Mouse (Mus musculus): ENCODE data around the gene Elobl.

DNA sequence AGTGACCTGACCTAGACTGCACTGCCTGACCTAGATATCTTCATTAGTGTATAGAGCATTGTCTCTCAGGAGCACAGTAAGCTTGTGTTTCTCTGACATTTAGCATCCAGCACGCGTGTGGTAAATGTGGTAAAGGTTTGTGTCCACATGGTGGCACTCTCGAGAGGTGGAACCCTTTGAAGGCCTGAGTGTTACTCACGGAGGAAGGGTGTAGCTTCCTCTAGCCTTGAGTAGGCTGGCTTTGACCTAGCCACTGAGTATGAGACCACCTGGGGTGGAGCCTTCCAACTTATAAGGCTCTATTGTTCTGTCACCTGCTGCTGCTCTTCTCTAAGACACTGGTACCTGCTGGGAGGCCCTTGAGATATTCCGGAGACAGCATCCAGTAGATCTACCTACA, 26.9 kb upstream of the Elobl start:
- no peak for TF ChIP-seq FLI1 (IDR thresholded peaks at IDR 0.05; ENCODE audit: low read length)
- TF ChIP-seq GATA1 (IDR thresholded peaks at IDR 0.05; ENCODE audit: borderline replicate concordance, low read length), result no peak

Measured in megakaryocyte, embryonic 14.5 days (primary cell).